Mouse (Mus musculus) cerebellum, adult 2 months (tissue): ENCODE results near the gene Arrb1. TPM values are rescaled to one million over a fixed set of nuclear protein-coding genes. Genes with fewer than 3 reads are reported as not detected.
A peak's percentile ranks its signal among the peaks of the same experiment; 100 is the strongest.

Experiments
- DNase-seq, 2 experiments: peaks; one replicate each; pipeline ENCODE4 v3.0.0; 2021
- H3K27ac ChIP-seq: fragments of 200-500 bp; 2 replicates; pipeline ENCODE4 v1.5.1; 2012; ENCODE audit warnings: low read length, control low read depth, inconsistent platforms; ENCODE audit not compliant: insufficient read depth
- H3K27me3 ChIP-seq: fragments of 200-500 bp; 2 replicates; pipeline ENCODE4 v1.6.1; 2012; ENCODE audit warnings: inconsistent platforms, mild to moderate bottlenecking, low read length, moderate library complexity; ENCODE audit not compliant: control insufficient read depth, insufficient read depth
- H3K4me1 ChIP-seq: fragments of 200-500 bp; 2 replicates; pipeline ENCODE4 v1.6.1; 2011; ENCODE audit warnings: low read length; ENCODE audit not compliant: control insufficient read depth, insufficient read depth
- H3K4me3 ChIP-seq: fragments of 200-500 bp; replicated peaks from 2 replicates; pipeline ENCODE3; 2011; ENCODE audit warnings: mild to moderate bottlenecking, low read depth, low read length, control low read depth; ENCODE audit not compliant: insufficient read depth
- CTCF ChIP-seq: fragments of 200-500 bp; IDR thresholded peaks from 2 replicates; pipeline ENCODE4 v1.5.1; 2011; ENCODE audit warnings: low read depth, mild to moderate bottlenecking, control low read depth, low read length, moderate library complexity, borderline replicate concordance; ENCODE audit not compliant: insufficient read depth
- POLR2A ChIP-seq: fragments of 200-500 bp; IDR thresholded peaks from 2 replicates; pipeline ENCODE4 v1.6.1; 2011; ENCODE audit warnings: low read length, control low read depth, borderline replicate concordance; ENCODE audit not compliant: insufficient read depth
- WGBS: fragments of 180-500 bp; shearing (Covaris S2); methylation state at CpG from one replicate; pipeline ENCODE4 v1.1.7; 2018; 5-methylcytosine and 5-hydroxymethylcytosine counted together
- polyA plus RNA-seq: library from polyadenylated mRNA; depleted of rRNA; stranded (reverse); fragments of >200 nt; gene quantifications from 2 replicates; pipeline ENCODE4 v1.2.3, GENCODE M21; 2012

Gene Arrb1
- polyA plus RNA-seq, 1 experiment = 111 TPM

DNA sequence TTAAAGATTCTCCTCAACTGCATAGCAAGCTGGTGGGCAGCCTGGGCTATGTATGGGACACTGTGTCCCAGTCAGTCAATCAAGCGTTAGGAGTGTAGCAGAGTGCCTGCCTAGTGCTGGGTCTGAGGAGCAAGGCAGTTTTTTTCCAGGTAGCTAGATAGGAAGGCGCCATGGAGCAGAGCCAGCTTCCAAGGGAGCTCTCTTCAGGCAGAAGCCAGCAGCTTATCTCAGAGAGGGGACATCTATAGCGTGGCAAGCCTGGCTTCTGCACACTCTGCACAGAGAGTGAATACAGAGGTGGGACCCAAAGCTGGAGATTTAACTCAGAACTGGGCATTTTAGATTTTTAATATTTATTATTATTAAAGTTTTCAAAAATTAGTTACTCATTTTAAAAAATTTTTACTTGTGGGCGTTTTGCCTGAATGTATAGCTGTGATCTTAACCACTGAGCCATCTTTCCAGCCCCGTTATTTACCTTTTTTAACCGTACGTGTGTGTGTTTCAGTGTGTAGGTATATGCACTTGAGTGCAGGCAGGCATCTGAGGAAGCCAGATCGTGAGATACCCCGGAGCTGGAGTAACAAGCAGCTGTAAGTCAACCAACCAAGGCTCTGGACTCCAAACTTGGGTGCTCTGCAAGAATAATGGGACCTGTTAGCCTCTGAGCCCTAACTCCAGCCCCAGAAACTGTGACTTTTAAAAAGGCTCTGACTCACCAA, 19.0 kb upstream of the Arrb1 start:
- no peak for TF ChIP-seq POLR2A
- no peak for TF ChIP-seq CTCF
- Histone ChIP-seq H3K27ac (no peak overlapping the region), H3K27me3 (no peaks in the 10 kb centered on the region), H3K4me1 (no peaks in the 10 kb centered on the region), H3K4me3 (no peak overlapping the region)
- peak; percentile 29 to 37 for DNase-seq
- WGBS = 81% methylated on average over 9 of the region's 9 CpGs

DNA sequence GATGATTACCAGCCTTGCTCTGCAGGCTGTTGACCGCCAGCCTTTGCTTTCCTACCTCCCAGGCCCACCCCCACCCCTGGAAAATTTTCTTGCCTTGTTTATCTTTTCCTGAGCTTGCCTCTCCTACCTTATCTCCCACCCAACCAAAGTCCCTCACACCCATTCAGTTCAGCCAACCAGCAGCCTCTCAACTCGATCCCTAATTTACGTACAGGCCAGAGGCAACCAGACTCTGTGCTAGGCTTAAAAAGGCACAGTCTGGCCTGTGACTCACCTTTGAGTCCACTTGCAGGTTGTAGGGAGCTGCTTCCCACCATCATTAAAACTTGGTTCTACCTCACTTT, 18.5 kb upstream of the Arrb1 start:
- DNase-seq = no peak
- Histone ChIP-seq H3K4me1 (no peaks in the 10 kb centered on the region), H3K27me3 (no peaks in the 10 kb centered on the region), H3K4me3 (no peak overlapping the region), H3K27ac (no peak overlapping the region)
- TF ChIP-seq CTCF (no peak), POLR2A (no peak)
- WGBS = 96% methylated on average over 3 of the region's 3 CpGs

DNA sequence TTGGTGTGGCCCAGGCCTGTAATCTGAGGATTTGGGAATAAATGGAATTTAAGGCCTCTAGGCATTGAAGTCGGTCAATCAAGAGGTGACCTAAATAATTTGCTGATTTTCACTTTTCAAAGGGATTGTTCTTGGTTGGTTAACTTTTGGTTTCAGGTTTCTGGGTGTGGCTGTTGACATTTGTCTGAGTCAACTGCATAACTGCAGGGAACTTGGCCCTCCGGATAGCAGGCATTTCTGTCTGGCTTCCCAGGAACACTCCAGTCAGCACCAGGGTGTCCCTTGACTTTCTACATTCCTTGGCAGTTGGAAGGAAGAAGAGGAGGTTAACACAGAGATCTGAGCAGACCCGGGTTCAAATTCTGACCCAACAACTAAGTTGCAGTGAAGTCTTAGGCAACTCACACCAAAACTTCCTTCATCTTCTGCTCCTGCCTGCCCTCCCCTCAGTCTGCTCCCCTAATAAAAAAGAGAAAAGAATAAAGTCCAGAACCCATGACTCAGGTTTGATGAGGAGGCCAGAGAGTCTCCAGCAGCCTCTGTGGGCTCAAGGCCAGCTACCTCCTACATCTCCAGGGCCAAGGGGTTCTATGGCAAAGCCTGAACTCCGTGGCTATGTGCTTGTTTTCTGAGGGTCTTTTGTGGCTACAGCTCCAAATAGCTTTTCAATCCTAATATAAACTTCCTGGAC, 16.2 kb upstream of the Arrb1 start:
- no peak for DNase-seq
- TF ChIP-seq POLR2A (no peak), CTCF (no peak)
- 81% methylated on average over 4 of the region's 4 CpGs for WGBS

DNA sequence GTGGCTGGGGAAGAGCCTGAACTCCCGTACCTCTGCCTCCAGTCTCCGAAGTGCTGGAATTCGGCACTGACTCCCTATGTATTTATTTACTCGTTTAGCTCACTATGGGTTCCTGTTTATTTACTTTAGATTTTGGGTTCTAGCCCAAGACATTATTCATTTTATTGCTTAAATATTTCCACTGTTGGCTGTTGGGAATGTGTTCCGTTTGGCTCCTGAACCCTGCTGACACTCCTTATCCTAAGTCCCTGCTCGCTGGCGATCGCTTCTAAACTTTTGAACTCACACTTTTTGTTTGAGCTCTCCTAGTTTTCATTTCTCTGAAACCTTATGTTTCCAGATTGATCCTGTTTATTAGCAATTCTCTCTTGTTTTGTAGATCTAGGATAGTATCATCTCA, 12.1 kb upstream of the Arrb1 start:
- 79% methylated on average over 8 of the region's 8 CpGs for WGBS
- DNase-seq = no peak
- Histone ChIP-seq H3K27ac (no peak overlapping the region), H3K4me1 (no peaks in the 10 kb centered on the region), H3K4me3 (no peak overlapping the region), H3K27me3 (no peaks in the 10 kb centered on the region)
- TF ChIP-seq POLR2A (no peak), CTCF (no peak)

More for the DNA sequence above, 16.2 kb upstream of the Arrb1 start:
- no peaks in the 10 kb centered on the region for H3K4me1 ChIP-seq
- no peak overlapping the region for H3K4me3 ChIP-seq
- H3K27ac ChIP-seq = no peak overlapping the region
- H3K27me3 ChIP-seq = no peaks in the 10 kb centered on the region

DNA sequence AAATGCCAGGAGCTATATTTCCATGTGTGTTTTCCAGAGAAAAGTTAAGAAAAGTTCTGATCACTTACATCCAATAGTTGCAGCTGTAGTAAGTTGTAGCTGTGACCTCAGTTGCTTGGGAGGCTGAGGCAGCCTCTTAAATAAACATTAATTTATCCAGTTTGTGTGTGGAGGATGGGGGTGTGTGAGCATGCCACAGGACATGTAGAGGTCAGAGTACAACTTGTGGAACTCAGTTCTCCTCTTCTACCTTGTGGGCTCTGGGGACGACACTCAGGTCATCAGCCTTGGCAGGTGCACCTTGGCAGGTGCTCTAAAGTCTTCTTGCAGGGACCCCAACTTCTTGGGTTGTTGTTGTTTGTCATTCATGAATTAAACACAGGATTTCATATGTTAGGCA, 11.4 kb upstream of the Arrb1 start:
- DNase-seq = no peak
- Histone ChIP-seq H3K4me3 (no peak overlapping the region), H3K4me1 (no peaks in the 10 kb centered on the region), H3K27me3 (no peaks in the 10 kb centered on the region), H3K27ac (no peak overlapping the region)
- WGBS = 87% methylated on average over 1 of the region's 1 CpGs
- TF ChIP-seq CTCF (no peak), POLR2A (no peak)

DNA sequence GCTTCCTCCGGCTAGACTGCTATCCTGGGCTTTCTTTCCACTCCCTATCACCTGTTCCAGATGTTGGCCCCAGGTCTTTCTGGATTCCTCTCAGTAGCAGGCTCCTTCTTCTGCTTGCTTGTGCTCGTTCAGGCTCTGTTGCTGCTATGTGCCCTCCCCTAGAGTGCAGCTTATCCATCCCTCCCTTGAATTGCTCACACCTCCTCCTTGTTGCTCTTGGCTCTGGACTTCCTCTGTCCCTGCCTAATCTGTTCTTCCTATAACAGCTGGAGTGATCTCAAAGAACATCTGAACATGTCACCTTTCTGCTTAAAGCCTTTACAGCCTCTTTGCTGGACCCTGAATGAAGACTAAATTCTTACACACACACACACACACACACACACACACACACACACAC, 6.7 kb upstream of the Arrb1 start:
- 61% methylated on average over 2 of the region's 2 CpGs for WGBS
- H3K27ac ChIP-seq = no peak overlapping the region
- no peaks in the 10 kb centered on the region for H3K27me3 ChIP-seq
- TF ChIP-seq CTCF (no peak), POLR2A (no peak)
- H3K4me3 ChIP-seq = no peak overlapping the region
- no peak for DNase-seq
- no peaks in the 10 kb centered on the region for H3K4me1 ChIP-seq

DNA sequence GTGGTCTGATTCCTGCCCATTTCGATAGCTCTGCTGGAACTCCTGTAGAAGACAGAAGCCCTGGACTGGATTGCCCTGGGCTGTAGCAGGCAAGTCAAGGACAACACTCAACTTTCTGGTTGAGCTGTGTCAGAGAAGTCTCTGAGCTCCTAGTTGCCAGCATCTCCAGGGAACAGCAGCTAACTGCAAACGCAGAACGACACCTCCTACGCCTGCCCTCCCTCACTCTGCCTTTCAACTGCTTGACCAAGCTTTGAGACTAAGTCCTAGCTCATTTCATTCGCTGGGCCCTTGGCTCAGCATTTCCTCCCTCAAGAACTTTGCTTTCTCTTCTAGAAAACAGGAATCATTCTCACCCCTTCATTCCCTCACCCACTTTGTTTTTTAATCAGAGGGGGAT, 5.9 kb upstream of the Arrb1 start:
- TF ChIP-seq POLR2A (no peak), CTCF (no peak)
- H3K4me3 ChIP-seq = no peak overlapping the region
- H3K27ac ChIP-seq = no peak overlapping the region
- 64% methylated on average over 5 of the region's 5 CpGs for WGBS
- DNase-seq = no peak
- H3K4me1 ChIP-seq = no peaks in the 10 kb centered on the region
- H3K27me3 ChIP-seq = no peaks in the 10 kb centered on the region

DNA sequence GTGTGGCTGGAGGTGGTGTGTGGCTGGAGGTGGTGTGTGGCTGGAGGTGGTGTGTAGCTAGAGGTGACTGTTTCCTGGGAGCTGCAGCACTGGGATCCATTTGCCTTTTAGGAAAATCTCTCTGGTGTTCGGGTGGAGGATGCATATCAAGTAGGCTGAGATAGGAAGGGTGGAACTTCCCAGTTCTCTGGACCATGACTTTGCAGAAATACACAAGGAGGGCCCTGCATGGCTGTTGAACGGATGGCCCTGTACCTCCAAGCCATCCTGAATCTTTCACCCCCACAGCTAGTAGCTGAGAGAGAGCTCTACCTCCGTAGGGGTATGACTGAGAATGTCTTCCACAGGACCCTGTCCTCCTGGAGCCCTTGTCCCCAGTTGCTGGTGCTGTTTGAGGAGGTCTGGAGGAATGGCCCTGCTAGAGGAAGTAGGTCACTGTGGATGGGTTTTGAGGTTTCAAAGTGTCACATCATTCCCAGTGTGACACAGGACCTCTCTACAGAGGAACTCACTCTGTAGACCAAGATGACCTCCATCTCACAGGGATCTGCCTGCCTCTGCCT, 3.8 kb upstream of the Arrb1 start:
- H3K4me1 ChIP-seq = peaks cover 6% of the 10 kb centered on the region; the same call in 1 of the 2 replicates
- H3K27ac ChIP-seq = no peak overlapping the region
- H3K27me3 ChIP-seq = no peaks in the 10 kb centered on the region
- no peak overlapping the region for H3K4me3 ChIP-seq
- no peak for DNase-seq
- 88% methylated on average over 3 of the region's 3 CpGs for WGBS
- TF ChIP-seq CTCF (no peak), POLR2A (no peak)
